Mouse (Mus musculus) testis, adult 2 months (tissue): ENCODE data around the gene Rnf20. TPM values are rescaled to one million over a fixed set of nuclear protein-coding genes. Genes with fewer than 3 reads are reported as not detected.

ENCODE experiments used
- H3K27ac ChIP-seq: fragments of 200-500 bp; 2 replicates; pipeline ENCODE4 v1.5.1; 2012; ENCODE audit warnings: low read depth, low read length; ENCODE audit not compliant: control insufficient read depth, insufficient read depth
- H3K27me3 ChIP-seq: fragments of 200-500 bp; 2 replicates; pipeline ENCODE4 v1.6.1; 2012; ENCODE audit warnings: mild to moderate bottlenecking, low read length, moderate library complexity; ENCODE audit not compliant: control insufficient read depth, insufficient read depth
- H3K36me3 ChIP-seq: fragments of 200-500 bp; 2 replicates; pipeline ENCODE4 v1.6.1; 2012; ENCODE audit warnings: mild to moderate bottlenecking, low read length; ENCODE audit not compliant: control insufficient read depth, insufficient read depth
- H3K4me1 ChIP-seq: fragments of 200-500 bp; 2 replicates; pipeline ENCODE4 v1.6.1; 2012; ENCODE audit warnings: low read length; ENCODE audit not compliant: control insufficient read depth, insufficient read depth
- H3K4me3 ChIP-seq: fragments of 200-500 bp; 2 replicates; pipeline ENCODE4 v1.5.1; 2012; ENCODE audit warnings: low read depth, mild to moderate bottlenecking, low read length, moderate library complexity, mixed read lengths; ENCODE audit not compliant: control insufficient read depth
- CTCF ChIP-seq: fragments of 200-500 bp; IDR thresholded peaks from 2 replicates; pipeline ENCODE4 v1.5.1; 2012; ENCODE audit warnings: low read depth, mild to moderate bottlenecking, inconsistent platforms, low read length, moderate library complexity; ENCODE audit not compliant: control insufficient read depth, insufficient read depth, insufficient replicate concordance
- POLR2A ChIP-seq: fragments of 200-500 bp; IDR thresholded peaks from 2 replicates; pipeline ENCODE4 v1.6.1; 2012; ENCODE audit warnings: low read depth, mild to moderate bottlenecking, inconsistent platforms, low read length, moderate library complexity; ENCODE audit not compliant: control insufficient read depth
- polyA plus RNA-seq: library from polyadenylated mRNA; depleted of rRNA; stranded (reverse); fragments of >200 nt; gene quantifications from 2 replicates; pipeline ENCODE4 v1.2.3, GENCODE M21; 2012; rRNA removed

Gene Rnf20
- polyA plus RNA-seq = 9.5 and 11.7 TPM in 2 replicates

GRCm38 (mm10) chr4:49631319-49632138, at the start of gene Rnf20:
TSS of gene Rnf20 (plus strand) at chr4:49632006.
- H3K27me3 ChIP-seq = no peaks in the 10 kb centered on the region
- peak within 1 kb of the TSS; percentile 91 for H3K4me3 ChIP-seq
- H3K4me1 ChIP-seq = peaks cover 3% of the 10 kb centered on the region
- peak within 1 kb of the TSS; percentile 75 for H3K27ac ChIP-seq
- H3K36me3 ChIP-seq = peaks cover 3% of the 10 kb centered on the region; the same call in 1 of the 2 replicates
- TF ChIP-seq CTCF = no peak; the same call in 1 of the 2 replicates
- peak; percentile 95 for TF ChIP-seq POLR2A

GRCm38 (mm10) chr4:49583965-49584831, 47.6 kb upstream of the Rnf20 start:
- Histone ChIP-seq H3K36me3 (no peaks in the 10 kb centered on the region), H3K4me1 (peaks cover 2% of the 10 kb centered on the region; the same call in 1 of the 2 replicates), H3K27me3 (no peaks in the 10 kb centered on the region), H3K4me3 (no peak overlapping the region), H3K27ac (no peak overlapping the region)
- no peak for TF ChIP-seq POLR2A
- TF ChIP-seq CTCF = no peak

- H3K27me3 ChIP-seq = no peaks in the 10 kb centered on the region
- no peak overlapping the region; the same call in 1 of the 2 replicates for H3K27ac ChIP-seq
- TF ChIP-seq CTCF (no peak), POLR2A (no peak)
- H3K36me3 ChIP-seq = no peaks in the 10 kb centered on the region
- H3K4me1 ChIP-seq = peaks cover 2% of the 10 kb centered on the region; the same call in 1 of the 2 replicates
- H3K4me3 ChIP-seq = no peak overlapping the region
Observed at GRCm38 (mm10) chr4:49585524-49586101, 46.2 kb upstream of the Rnf20 start.

- TF ChIP-seq POLR2A (no peak), CTCF (no peak)
- no peaks in the 10 kb centered on the region for H3K27me3 ChIP-seq
- H3K4me3 ChIP-seq = no peak overlapping the region
- no peaks in the 10 kb centered on the region for H3K36me3 ChIP-seq
- no peak overlapping the region for H3K27ac ChIP-seq
- H3K4me1 ChIP-seq = peaks cover 2% of the 10 kb centered on the region; the same call in 1 of the 2 replicates
Observed at GRCm38 (mm10) chr4:49586811-49587210, 45.0 kb upstream of the Rnf20 start.

GRCm38 (mm10) chr4:49590152-49590551, 41.7 kb upstream of the Rnf20 start:
- no peak overlapping the region for H3K27ac ChIP-seq
- H3K4me1 ChIP-seq = peaks cover 2% of the 10 kb centered on the region; the same call in 1 of the 2 replicates
- H3K4me3 ChIP-seq = no peak overlapping the region
- TF ChIP-seq CTCF (no peak), POLR2A (no peak)
- no peaks in the 10 kb centered on the region for H3K36me3 ChIP-seq
- H3K27me3 ChIP-seq = no peaks in the 10 kb centered on the region

- Histone ChIP-seq H3K4me1 (peaks cover 4% of the 10 kb centered on the region; the same call in 1 of the 2 replicates), H3K27me3 (no peaks in the 10 kb centered on the region), H3K27ac (no peak overlapping the region), H3K36me3 (no peaks in the 10 kb centered on the region), H3K4me3 (peak overlapping the region; percentile 85)
- TF ChIP-seq POLR2A (no peak), CTCF (no peak)
Observed at GRCm38 (mm10) chr4:49596846-49597182, 35.0 kb upstream of the Rnf20 start.
